13 mouse cellular contexts compared by ENCODE assay signal in the genomic region with DNA sequence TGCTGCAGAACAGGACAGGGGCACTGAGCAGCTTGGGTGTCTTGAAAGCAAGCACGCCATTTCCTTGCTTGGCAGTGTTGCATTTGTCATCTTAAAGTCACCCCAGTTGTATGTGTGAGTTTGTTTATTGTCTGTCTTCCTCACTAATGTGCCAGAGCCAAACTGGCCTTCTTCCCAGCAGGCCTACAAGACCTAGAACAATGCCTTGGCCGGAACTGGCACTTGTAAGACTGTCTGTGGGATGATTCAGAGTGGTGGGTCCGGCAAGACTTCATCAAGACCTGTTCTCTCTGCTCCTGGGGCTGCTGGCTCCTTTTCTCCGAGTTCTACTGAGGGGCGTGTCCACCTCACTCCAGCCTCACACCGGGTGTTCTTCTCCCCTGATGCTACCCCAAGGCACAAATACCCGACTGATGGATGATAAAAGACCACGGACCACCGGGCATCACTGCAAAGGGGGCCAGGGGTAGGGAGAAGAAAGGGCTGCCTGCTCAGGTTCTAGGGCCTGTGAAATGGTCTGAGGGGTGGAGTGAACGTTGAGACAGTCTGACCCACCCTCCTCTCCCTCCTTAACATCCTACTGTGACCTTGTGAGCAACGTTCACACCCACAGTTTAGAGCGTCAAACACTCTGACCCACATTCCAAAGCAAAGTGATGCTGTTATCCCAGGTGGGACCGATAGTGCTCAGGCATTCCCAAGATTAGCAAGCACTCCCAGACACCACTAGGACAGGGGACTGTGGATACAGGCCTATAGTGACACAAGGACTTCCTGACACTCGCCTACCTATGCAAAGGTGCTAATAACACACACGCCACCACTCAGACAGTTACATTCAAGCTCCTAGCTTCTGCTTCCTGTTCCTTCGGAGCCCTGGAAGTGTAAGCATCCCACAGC. TPM values are rescaled to one million over a fixed set of nuclear protein-coding genes. Genes with fewer than 3 reads are reported as not detected.
DNase-seq lines count a peak whose midpoint lies in the region; ATAC-seq and TF ChIP-seq lines count a peak whose summit lies in the region.
"Had no signal": no experiment of that assay in that cellular context is flagged by ENCODE, and none has a peak within 500 bp of the region (broad histone marks: within the 10 kb centered on the region; RNA-seq: fewer than 3 reads in every experiment).

No protein-coding gene starts in this region.

- peaks cover 9% of the 10 kb centered on the region; the same call in 1 of the 2 replicates for H3K27me3 ChIP-seq in embryonic facial prominence, embryonic 14.5 days (replicated peaks; ENCODE audit: control insufficient read depth, insufficient read depth, low read length)

- no peak overlapping the region for H3K4me2 ChIP-seq in embryonic facial prominence, embryonic 14.5 days (ENCODE audit: low read depth, low read length)
- H3K4me2 ChIP-seq: liver, embryonic 15.5 days; neural tube, embryonic 13.5 days had no signal

- DNase-seq in gastrocnemius, adult 2 months = no peak
- no peak for DNase-seq in gastrocnemius, postnatal 10 days
- DNase-seq in left cerebral cortex, adult 2 months (ENCODE audit: extremely low spot score in 1 of 2, low spot score in 2 of 2) = no peak
- no peak for DNase-seq in left cerebral cortex, postnatal 4 days
- no peak for DNase-seq in embryonic facial prominence, embryonic 14.5 days (ENCODE audit: low spot score)
- DNase-seq in lung, postnatal 4 days = peak; percentile 65 to 78
- DNase-seq in embryo, embryonic 10.5 days (ENCODE audit: low spot score) = no peak
- no peak for DNase-seq in adrenal gland, postnatal 36 days
- DNase-seq: adrenal gland, adult 8-10 months; B cell, adult 2 months; kidney, adult 9 months had no signal

- no peak for TF ChIP-seq CTCF in gastrocnemius, adult 2 months (IDR thresholded peaks at IDR 0.05)
- TF ChIP-seq CTCF in left cerebral cortex, adult 2 months (IDR thresholded peaks at IDR 0.05) = no peak

- H3K9me3 ChIP-seq in embryonic facial prominence, embryonic 14.5 days (ENCODE audit: control insufficient read depth, low read length) = no peaks in the 10 kb centered on the region
- H3K9me3 ChIP-seq: liver, embryonic 15.5 days; neural tube, embryonic 13.5 days had no signal

- no peak overlapping the region for H3K9ac ChIP-seq in embryonic facial prominence, embryonic 14.5 days (ENCODE audit: low read depth, low read length)
- H3K9ac ChIP-seq: liver, embryonic 15.5 days had no signal

- H3K36me3 ChIP-seq in embryonic facial prominence, embryonic 14.5 days (ENCODE audit: control insufficient read depth, insufficient read depth, low read length) = no peaks in the 10 kb centered on the region
- H3K36me3 ChIP-seq: liver, embryonic 15.5 days; neural tube, embryonic 13.5 days had no signal

- H3K4me3 ChIP-seq in gastrocnemius, adult 2 months = no peak overlapping the region
- no peak overlapping the region for H3K4me3 ChIP-seq in left cerebral cortex, adult 2 months
- H3K4me3 ChIP-seq in embryonic facial prominence, embryonic 14.5 days (ENCODE audit: low read depth, low read length) = no peak overlapping the region
- H3K4me3 ChIP-seq: liver, embryonic 15.5 days; neural tube, embryonic 13.5 days had no signal

- intact Hi-C loops in gastrocnemius, adult 2 months (cut with DNase I) = no loop called here
- intact Hi-C loops in left cerebral cortex, adult 2 months (cut with DNase I) = loop anchor here (2.0 kb wide), 1 partner anchor 15 kb away; no protein-coding TSS in a partner anchor
- intact Hi-C loops in left cerebral cortex, postnatal 4 days (cut with DNase I) = no loop called here

- 30% methylated on average over 16 of the region's 16 CpGs for WGBS in embryonic facial prominence, embryonic 14.5 days

- no peak for ATAC-seq in embryonic facial prominence, embryonic 14.5 days (ENCODE audit: low read depth)

- H3K27ac ChIP-seq in gastrocnemius, adult 2 months = peak overlapping the region; percentile 82
- peak overlapping the region; percentile 8; the same call in 1 of the 2 replicates for H3K27ac ChIP-seq in left cerebral cortex, adult 2 months
- H3K27ac ChIP-seq in embryonic facial prominence, embryonic 14.5 days (replicated peaks; ENCODE audit: low read depth, low read length) = 0 out of 2 replicates have a peak overlapping the region, but pooled peaks have one; percentile 54
- H3K27ac ChIP-seq: liver, embryonic 15.5 days; neural tube, embryonic 13.5 days had no signal

- peaks cover 32% of the 10 kb centered on the region for H3K4me1 ChIP-seq in embryonic facial prominence, embryonic 14.5 days (ENCODE audit: control insufficient read depth, insufficient read depth, low read length)

RNA-seq across cellular contexts. Expression of gene Rin1, which starts 7.8 kb away (rescaled TPM):
- total RNA-seq in gastrocnemius, adult 2 months (2021) = 1 to 10 TPM in 1 of 2 experiments, under 1 TPM in 1; 0.99 to 1.3 TPM
- total RNA-seq in gastrocnemius, postnatal 10 days (2021) = 1 to 10 TPM; 1.5 to 1.8 TPM
- total RNA-seq in left cerebral cortex, adult 2 months (2021) = 10 to 100 TPM; 94.6 to 95.9 TPM
- 1 to 10 TPM; 3.9 to 7.1 TPM for total RNA-seq in left cerebral cortex, postnatal 4 days (2021)
- 2.3 and 3.0 TPM in 2 replicates for polyA plus RNA-seq in embryonic facial prominence, embryonic 14.5 days (2014; fragmentation: Nextera tagmentation; extraction: Ambion mirVana)
- 1 to 10 TPM; 3.5 to 3.6 TPM for total RNA-seq in adrenal gland, postnatal 36 days (2021)

RNA-seq across cellular contexts. Expression of gene Cd248, which starts 9.8 kb away (rescaled TPM):
- 10 to 100 TPM in 1 of 2 experiments, 1 to 10 TPM in 1; 9.5 to 15.1 TPM for total RNA-seq in gastrocnemius, adult 2 months (2021)
- total RNA-seq in gastrocnemius, postnatal 10 days (2021) = 10 to 100 TPM; 45.2 to 60.2 TPM
- 1 to 10 TPM; 4.3 to 5.4 TPM for total RNA-seq in left cerebral cortex, adult 2 months (2021)
- total RNA-seq in left cerebral cortex, postnatal 4 days (2021) = 10 to 100 TPM; 14.2 TPM
- 138 and 146 TPM in 2 replicates for polyA plus RNA-seq in embryonic facial prominence, embryonic 14.5 days (2014; fragmentation: Nextera tagmentation; extraction: Ambion mirVana)
- 10 to 100 TPM; 13.7 to 21.2 TPM for total RNA-seq in adrenal gland, postnatal 36 days (2021)

RNA-seq across cellular contexts. Expression of gene Brms1, which starts 17.0 kb away (rescaled TPM):
- 10 to 100 TPM; 14.7 to 15.1 TPM for total RNA-seq in gastrocnemius, adult 2 months (2021)
- total RNA-seq in gastrocnemius, postnatal 10 days (2021) = 10 to 100 TPM; 14.3 to 15.5 TPM
- total RNA-seq in left cerebral cortex, adult 2 months (2021) = 10 to 100 TPM; 26.9 to 28.8 TPM
- total RNA-seq in left cerebral cortex, postnatal 4 days (2021) = 10 to 100 TPM; 14.5 to 15.5 TPM
- 35.0 and 38.7 TPM in 2 replicates for polyA plus RNA-seq in embryonic facial prominence, embryonic 14.5 days (2014; fragmentation: Nextera tagmentation; extraction: Ambion mirVana)
- total RNA-seq in adrenal gland, postnatal 36 days (2021) = 10 to 100 TPM; 26.7 to 29.9 TPM

RNA-seq across cellular contexts. Expression of gene AC124502.3, which starts 19.4 kb away (rescaled TPM):
- total RNA-seq in gastrocnemius, adult 2 months (2021) = under 1 TPM; 0.46 to 0.59 TPM
- total RNA-seq in gastrocnemius, postnatal 10 days (2021) = 1 to 10 TPM in 1 of 2 experiments, under 1 TPM in 1; 0.84 to 1.3 TPM
- total RNA-seq in left cerebral cortex, adult 2 months (2021) = 1 to 10 TPM; 4.9 to 5.8 TPM
- 1 to 10 TPM; 5.3 to 5.5 TPM for total RNA-seq in left cerebral cortex, postnatal 4 days (2021)
- polyA plus RNA-seq in embryonic facial prominence, embryonic 14.5 days (2014; fragmentation: Nextera tagmentation; extraction: Ambion mirVana) = 0.51 and 1.7 TPM in 2 replicates
- total RNA-seq in adrenal gland, postnatal 36 days (2021) = 1 to 10 TPM in 1 of 2 experiments, under 1 TPM in 1; 0.99 to 2.3 TPM

RNA-seq across cellular contexts. Expression of gene B4gat1, which starts 19.5 kb away (rescaled TPM):
- 10 to 100 TPM; 20.0 to 22.4 TPM for total RNA-seq in gastrocnemius, adult 2 months (2021)
- total RNA-seq in gastrocnemius, postnatal 10 days (2021) = 10 to 100 TPM; 21.5 to 21.9 TPM
- 100 to 1,000 TPM; 109 to 131 TPM for total RNA-seq in left cerebral cortex, adult 2 months (2021)
- total RNA-seq in left cerebral cortex, postnatal 4 days (2021) = 10 to 100 TPM; 64.1 to 76.4 TPM
- 42.9 and 51.5 TPM in 2 replicates for polyA plus RNA-seq in embryonic facial prominence, embryonic 14.5 days (2014; fragmentation: Nextera tagmentation; extraction: Ambion mirVana)
- 10 to 100 TPM; 27.8 to 43.5 TPM for total RNA-seq in adrenal gland, postnatal 36 days (2021)

Comparison
In these comparisons a context has a peak if more than half of its experiments do, and no peak if none do; other contexts are left out.
1. RNA of gene Rin1, which starts 7.8 kb away (total RNA-seq): 94.6 to 95.9 TPM in left cerebral cortex, adult 2 months; 3.9 to 7.1 TPM in left cerebral cortex, postnatal 4 days, 3.5 to 3.6 TPM in adrenal gland, postnatal 36 days, 1.5 to 1.8 TPM in gastrocnemius, postnatal 10 days and 0.99 to 1.3 TPM in gastrocnemius, adult 2 months; every median in the first group is over 10 times any median in the second.
2. DNase-seq: peak in lung, postnatal 4 days (2 of 2); none in gastrocnemius, adult 2 months (single experiment), gastrocnemius, postnatal 10 days (single experiment), left cerebral cortex, adult 2 months (0 of 2), left cerebral cortex, postnatal 4 days (single experiment), embryonic facial prominence, embryonic 14.5 days (single experiment), embryo, embryonic 10.5 days (single experiment) and adrenal gland, postnatal 36 days (0 of 2).
3. H3K27ac ChIP-seq: peak in every context shown above with its lines; median percentile 82 in gastrocnemius, adult 2 months; 54 in embryonic facial prominence, embryonic 14.5 days; 8 in left cerebral cortex, adult 2 months.